Mouse (Mus musculus) ZHBTc4 (cell line): ENCODE measurements around the gene Pms2.

ENCODE experiments used
- DNase-seq: peaks from one replicate; pipeline ENCODE4 v3.0.0-alpha.2; 2011; ENCODE audit warnings: low read depth, low spot score

Gene Pms2

GRCm38 (mm10) chr5:143932831-143933230 is 23.1 kb downstream of the Pms2 start, which contains the start of gene Rsph10b:
Rsph10b (plus strand) TSS chr5:143933035.
- peak; percentile 65 for DNase-seq

DNA sequence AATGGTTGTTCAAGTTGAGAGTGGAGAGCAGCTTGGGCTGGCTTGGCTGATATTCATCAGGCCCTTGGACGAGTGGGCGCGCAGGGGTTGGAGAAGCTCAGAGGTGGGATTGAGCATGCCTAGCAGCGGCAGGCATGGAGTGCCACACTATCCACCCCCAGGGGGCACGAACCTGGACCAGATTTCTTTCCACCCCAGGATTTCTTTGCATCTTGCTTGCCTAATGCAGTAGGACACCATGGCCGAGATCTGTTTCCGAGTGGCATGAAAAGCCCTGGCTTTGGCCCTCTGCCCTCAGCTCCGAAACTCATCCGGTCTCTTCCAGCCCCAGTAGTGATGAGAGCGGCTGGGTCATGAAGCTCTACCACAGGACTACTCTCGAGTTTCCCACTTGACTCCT is 23.6 kb downstream of the Pms2 start:
- no peak for DNase-seq

- DNase-seq, result peak; percentile 25
These were observed 24.1 kb downstream of the Pms2 start for GRCm38 (mm10) chr5:143933875-143934274.

DNA sequence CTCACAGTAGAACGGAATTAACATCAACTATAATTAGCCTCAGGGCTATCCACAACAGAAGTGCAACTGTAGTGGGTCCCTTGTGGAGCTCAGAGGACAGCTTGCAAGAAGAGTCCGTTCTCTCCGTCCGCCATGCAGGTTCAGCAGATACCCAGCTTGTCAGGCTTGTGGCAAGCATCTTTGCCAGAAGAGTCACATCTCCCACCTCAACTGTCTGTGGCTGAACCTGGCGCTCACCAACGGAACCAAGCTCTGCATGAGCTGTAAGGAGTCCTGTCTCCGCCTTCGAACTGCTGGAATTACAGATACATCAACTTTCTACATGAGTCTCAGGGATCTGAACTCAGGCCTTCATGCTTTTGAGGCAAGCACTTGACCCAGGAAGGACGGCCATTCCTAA is 26.4 kb downstream of the Pms2 start:
- DNase-seq, result no peak

DNA sequence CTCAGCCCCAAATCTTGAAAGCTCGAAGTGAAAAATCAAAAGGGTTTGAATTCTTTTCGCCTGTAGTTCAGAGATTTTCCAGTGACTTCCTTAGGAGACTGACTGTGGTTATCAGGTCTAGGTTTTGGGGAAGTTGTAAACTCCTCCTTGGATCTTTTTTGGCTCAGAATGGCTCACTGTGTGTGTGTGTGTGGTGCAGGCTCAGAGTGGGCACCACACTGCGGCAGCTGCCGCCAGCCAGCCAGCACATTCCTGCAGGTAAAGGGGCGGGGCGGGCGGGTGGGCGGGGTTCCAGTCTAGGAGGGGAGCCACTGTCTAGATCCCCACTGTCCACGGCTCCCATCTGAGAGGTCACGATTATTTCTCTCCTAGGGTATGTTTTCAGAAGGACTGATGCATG is 31.8 kb downstream of the Pms2 start:
- DNase-seq, result peak; percentile 15

GRCm38 (mm10) chr5:143943231-143944125 is 33.7 kb downstream of the Pms2 start:
- no peak for DNase-seq

DNA sequence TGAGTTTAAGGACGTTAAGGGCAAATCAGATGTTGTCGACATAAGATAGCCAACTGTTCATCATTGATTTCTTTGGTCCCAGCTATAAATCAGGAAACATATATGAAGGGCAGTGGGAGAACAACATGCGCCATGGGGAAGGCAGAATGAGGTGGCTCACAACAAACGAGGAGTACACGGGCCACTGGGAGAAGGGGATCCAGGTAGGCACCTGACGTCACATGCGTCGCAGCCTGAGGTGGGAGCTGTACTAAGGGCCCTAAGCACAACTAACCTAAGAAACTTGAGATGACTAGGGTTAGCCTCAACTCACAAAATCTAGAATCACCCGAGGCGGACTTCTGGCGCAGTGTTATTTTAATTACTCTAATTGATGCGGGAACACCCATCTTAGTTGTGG is 38.6 kb downstream of the Pms2 start:
- DNase-seq, result peak; percentile 13

- no peak for DNase-seq
These were observed 40.3 kb downstream of the Pms2 start for GRCm38 (mm10) chr5:143950016-143950415.

DNA sequence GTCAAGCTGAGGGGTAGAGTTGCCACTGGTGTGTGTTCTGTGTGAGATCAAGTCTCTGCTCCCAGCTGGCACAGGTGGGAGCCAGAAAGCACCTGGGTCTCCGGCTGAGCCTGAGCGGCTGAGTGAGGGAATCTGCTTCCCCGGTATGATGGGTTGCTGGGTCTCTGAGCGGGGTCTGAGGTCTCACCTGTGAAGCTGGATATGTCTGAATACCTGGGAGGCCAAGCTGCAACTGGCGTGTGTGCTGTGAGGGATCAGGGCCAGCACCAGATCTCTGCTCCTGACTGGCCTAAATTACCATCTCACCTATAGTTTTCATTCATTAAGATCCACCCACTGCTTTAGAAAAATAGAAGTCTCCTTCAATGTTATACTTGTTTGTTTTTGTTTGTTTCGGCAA is 47.3 kb downstream of the Pms2 start:
- no peak for DNase-seq

GRCm38 (mm10) chr5:143959551-143959950 is 49.8 kb downstream of the Pms2 start:
- DNase-seq, result no peak

- no peak for DNase-seq
These were observed 51.4 kb downstream of the Pms2 start for GRCm38 (mm10) chr5:143961176-143961575.

- no peak for DNase-seq
These were observed 56.0 kb downstream of the Pms2 start for GRCm38 (mm10) chr5:143965586-143966345.

GRCm38 (mm10) chr5:143966671-143967070 is 56.9 kb downstream of the Pms2 start:
- no peak for DNase-seq

GRCm38 (mm10) chr5:143972628-143973027 is 62.9 kb downstream of the Pms2 start:
- DNase-seq, result no peak

DNA sequence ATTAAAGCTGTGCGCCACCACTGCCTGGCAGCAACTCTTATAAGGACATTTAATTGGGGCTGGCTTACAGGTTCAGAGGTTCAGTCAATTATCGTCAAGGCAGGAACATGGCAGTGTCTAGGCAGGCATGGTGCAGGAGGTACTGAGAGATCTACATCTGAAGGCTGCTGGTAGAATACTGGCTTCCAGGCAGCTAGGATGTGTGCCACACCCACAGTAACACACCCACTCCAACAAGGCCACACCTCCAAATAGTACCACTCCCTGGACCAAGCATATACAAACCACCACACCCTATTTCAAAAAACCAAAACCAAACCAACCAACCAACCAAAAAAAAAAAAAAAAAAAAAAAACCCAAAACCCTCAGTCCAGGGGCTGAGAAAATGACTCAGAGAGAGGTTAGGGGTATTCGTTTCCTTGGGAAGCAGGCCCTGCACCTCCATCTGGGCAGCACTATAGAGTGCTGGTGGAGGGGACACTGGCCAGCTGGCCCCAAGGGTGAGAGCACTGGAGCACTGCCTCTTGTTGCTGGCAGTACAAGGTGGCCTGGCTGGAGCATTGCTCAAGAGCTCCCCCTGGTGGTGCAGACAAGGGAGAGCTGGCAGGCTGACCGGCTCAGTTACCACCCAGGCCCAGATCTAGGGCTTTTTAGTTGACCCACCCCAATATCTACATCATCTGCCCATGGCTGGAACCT is 65.3 kb downstream of the Pms2 start:
- peak; percentile 84 for DNase-seq

- DNase-seq, result no peak
These were observed 65.8 kb downstream of the Pms2 start for GRCm38 (mm10) chr5:143975631-143975933.

GRCm38 (mm10) chr5:143976232-143976631 is 66.5 kb downstream of the Pms2 start:
- no peak for DNase-seq

DNA sequence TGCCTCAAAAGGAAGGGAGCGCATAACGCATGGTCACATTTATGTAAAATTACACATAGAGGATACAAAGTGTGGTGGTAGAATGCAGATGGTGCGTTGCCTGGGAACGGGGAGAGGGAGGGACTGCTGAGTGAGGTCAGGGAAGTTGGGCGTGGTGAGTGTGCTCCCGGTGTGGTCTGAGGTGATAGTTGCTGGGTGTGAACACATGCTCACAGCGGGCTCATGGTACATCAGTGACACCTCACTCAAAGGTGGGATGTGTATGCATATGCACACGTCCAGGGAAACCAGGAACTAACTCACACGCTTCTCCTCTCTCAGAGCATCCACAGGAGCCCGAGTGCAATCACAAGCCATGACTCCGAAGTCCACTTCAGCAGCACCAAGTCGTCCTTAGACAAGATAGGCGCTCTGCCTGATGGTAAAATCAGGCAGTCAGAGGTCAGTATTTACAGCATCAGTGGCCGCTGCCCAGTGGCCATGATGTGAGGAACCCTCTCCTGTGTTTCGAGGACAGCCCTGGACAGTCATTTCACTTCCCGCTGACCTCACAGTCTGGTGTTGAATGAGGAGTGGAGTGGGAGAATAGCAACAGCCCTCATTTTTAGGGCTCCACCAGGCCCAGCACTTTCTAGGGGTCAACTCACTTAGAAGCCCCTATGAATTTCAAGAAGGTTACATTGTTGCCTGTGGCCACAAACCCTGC is 67.1 kb downstream of the Pms2 start:
- no peak for DNase-seq

GRCm38 (mm10) chr5:143980858-143981257 is 71.1 kb downstream of the Pms2 start:
- DNase-seq, result peak; percentile 24

DNA sequence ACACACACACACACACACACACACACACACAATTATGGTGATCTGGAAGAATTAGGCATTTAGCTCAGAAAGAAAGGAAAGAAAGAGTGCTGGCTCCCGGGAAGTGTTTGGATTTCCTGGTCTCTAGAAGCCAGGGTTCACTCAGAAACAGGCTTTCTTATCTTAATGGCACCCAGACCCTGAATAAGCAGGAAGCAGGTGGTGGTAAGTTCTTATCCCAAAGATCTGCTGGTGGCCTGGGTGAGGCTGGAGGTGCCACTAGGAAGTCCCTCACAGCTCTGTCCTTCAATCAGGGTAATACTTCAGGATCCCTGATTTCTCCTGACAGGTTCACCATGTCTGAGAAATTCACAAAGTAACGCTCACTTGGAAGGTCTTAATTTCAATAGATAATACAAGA is 72.6 kb downstream of the Pms2 start:
- no peak for DNase-seq
